Mouse (Mus musculus): ENCODE measurements around the gene Tcf12.
A peak's percentile ranks its signal among the peaks of the same experiment; 100 is the strongest.

Gene Tcf12

DNA sequence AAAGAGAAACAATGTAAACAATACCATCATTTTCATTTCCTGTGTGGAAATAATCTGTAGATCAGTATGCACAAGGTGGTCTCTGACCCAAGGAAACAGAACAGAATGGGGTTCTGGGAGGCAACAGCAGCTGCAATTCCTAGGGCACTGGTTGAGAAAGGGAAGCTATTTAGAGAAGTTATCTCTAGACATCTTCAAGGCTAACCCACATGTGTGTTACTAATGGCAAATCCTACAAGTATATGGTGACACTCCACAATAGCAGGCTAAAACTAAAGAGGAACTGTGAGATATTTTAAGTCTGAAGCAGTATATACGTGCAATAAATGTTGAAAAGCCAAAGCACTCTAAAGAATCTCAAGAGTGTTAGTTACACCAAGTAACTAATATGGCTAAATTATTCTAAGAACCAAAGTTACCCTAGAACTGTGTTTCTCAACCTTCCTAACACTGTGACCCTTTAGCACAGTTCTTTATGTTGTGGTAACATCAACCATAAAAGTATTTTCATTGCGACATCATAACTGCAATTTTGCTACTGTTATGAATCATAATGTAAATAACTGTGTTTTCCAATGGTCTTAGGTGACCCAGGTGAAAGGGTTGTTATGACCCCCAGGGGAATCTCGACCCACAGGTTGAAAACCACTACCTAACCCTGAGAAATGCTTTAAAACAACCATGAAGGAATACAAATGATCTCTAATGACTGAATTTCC lies 22.6 kb downstream of the Tcf12 start:
- no peak for DNase-seq (ENCODE audit: low spot score)

DNA sequence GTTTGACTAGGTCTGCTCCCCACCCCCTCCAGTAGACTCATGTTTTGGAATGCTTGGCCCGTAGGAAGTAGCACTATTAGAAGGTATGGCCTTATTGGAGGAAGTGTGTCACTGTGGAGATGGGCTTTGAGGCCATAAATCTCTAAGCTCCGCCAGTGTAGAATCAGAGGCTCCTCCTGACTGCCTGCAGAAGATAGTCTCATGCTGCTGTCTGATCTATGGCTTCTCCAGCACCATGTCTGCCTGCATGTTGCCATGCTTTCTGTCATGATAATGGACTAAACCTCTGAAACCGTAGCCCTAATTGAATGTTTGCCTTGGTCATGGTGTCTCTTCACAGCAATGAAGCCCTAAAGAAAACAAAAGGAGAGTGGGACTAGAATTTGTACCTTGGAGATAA lies 26.7 kb downstream of the Tcf12 start:
- DNase-seq (ENCODE audit: low spot score), result no peak

GRCm38 (mm10) chr9:72084131-72084530 lies 27.5 kb downstream of the Tcf12 start:
- DNase-seq (ENCODE audit: low spot score), result peak; percentile 58

DNA sequence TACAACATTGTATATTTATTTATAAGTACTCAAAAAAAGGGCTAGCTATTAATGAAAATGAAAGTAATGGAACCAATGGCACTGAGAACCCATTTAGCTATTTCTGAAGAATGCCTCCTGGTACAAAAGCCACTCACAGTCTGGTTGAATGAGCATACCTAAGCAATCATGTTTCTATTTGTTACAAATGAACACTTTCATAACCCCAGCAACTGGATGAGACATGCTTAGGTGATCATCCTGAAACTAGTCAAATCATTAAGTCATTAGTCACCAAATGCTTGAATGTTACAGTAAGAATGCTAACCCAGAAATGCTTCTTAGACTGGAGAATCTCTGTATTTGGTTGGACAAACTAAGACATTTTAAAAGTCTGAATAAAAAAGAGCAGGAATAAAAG lies 35.5 kb downstream of the Tcf12 start:
- no peak for DNase-seq (ENCODE audit: low spot score)

DNA sequence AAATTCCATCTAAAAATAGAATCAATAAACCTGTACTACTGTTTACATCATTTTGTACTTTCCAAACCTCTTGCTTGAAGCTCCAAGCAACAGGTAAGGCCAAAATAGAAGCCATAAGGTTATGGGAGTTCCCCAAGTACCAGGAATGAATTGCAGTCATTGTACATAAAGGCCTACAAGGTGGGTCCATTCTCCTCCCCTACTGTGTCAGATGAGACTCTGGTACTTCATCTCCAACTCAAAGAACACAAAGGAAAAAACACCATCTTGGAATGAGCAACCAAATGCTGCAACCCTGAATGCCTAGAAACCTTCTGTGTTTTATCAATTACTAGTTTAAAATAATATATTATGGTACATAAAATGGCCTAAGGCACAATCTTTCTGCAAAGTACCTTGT lies 45.5 kb downstream of the Tcf12 start:
- DNase-seq (ENCODE audit: low spot score), result no peak

- DNase-seq (ENCODE audit: low spot score), result no peak
These were observed 58.5 kb downstream of the Tcf12 start for GRCm38 (mm10) chr9:72053144-72053543.

DNA sequence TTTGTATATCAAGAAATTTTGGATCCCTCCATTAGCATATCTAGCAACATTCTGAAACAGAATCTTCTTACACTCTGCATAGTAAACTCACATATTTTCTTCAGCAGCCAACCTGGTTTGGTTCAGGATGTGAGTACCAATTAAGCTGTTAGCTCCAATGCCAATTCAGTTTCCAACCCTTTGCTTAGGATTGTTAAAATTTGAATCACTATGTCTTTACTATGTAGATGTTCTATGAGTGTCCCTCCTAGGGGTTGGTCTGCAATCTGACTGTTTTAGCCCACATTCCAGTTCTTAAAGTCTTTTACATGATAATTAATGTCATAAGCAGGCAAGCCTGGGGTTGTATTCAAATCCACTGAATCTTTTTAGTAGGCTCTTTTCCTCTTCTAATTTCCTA lies 71.5 kb downstream of the Tcf12 start:
- DNase-seq (ENCODE audit: low spot score), result no peak

DNA sequence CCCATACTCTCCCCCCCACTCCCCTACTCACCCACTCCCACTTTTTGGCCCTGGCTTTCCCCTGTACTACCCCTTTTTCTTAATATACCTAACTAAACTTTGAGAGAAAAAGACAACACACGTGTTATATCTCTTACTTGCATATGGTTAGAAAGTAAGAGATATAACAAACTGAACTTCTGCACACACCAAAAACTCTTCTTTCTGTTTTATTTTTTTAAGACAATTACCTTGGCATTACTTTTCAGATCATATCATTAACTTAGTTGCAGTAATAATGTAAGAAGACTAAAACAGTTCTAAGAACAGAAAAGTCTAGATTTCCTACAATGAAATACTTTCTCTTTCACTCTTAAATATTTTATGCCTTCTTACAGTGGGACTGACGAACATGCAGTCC lies 72.3 kb downstream of the Tcf12 start:
- no peak for DNase-seq (ENCODE audit: low spot score)

- DNase-seq (ENCODE audit: low spot score), result no peak
These were observed 74.6 kb downstream of the Tcf12 start for GRCm38 (mm10) chr9:72037059-72037516.

- no peak for DNase-seq (ENCODE audit: low spot score)
These were observed 75.4 kb downstream of the Tcf12 start for GRCm38 (mm10) chr9:72036257-72036656.

GRCm38 (mm10) chr9:72033271-72033670 lies 78.4 kb downstream of the Tcf12 start:
- no peak for DNase-seq (ENCODE audit: low spot score)

DNA sequence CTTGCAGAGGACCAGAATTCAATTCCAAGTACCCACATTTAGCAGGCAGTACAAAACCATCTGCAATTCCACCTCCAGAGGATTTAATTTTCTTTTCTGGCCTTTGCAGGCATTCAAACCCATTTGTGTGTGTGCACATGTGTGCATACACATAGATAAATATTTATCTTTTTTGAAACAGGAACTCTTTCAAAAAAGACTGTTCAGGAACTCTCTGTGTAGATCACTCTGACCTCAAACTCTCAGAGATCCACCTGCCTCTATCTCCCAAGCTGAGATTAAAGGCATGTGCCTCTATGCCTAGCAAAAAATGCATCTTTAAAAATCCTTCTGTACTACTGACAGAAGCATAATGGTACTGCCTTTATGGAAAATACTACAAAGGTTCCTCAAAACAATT lies 81.4 kb downstream of the Tcf12 start:
- no peak for DNase-seq (ENCODE audit: low spot score)

- DNase-seq (ENCODE audit: low spot score), result no peak
These were observed 82.1 kb downstream of the Tcf12 start for GRCm38 (mm10) chr9:72029601-72030000.

DNA sequence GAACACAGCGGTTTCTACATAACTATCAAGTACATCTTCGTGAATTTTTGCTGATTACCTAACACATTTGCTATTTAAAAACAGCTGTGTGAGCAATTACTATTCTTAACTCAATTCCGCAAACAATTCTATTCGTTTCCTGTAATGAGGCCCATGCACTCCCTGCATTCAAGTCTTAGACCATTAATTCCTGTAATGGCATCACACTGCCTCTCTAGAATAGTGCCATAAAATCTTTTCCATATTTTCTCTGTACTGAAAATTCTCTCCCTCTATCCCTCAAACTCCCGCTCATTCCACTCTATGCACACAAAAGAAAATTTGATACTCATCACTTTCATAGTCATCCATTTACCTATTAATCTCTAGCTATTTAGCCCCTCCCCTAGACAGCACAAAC lies 88.4 kb downstream of the Tcf12 start:
- DNase-seq (ENCODE audit: low spot score), result no peak

DNA sequence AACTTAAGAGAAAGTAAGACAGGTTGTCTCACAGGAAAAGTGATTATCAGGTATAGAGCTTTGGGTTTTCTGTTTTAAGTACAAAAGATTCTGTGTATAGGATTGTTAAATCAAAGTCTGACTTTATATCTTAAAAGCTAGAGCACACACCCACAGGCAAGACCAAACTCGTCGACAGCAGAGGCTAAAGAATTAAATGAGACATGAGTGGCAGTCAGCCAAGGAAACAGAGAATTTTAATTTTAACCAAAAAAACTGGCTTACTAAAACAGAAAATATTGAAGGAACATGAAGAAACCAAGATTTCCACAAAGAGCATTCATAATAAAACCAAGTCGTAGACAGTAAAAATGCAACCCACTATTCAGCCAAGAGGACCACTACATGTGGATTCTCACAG lies 90.2 kb downstream of the Tcf12 start:
- DNase-seq (ENCODE audit: low spot score), result no peak

DNA sequence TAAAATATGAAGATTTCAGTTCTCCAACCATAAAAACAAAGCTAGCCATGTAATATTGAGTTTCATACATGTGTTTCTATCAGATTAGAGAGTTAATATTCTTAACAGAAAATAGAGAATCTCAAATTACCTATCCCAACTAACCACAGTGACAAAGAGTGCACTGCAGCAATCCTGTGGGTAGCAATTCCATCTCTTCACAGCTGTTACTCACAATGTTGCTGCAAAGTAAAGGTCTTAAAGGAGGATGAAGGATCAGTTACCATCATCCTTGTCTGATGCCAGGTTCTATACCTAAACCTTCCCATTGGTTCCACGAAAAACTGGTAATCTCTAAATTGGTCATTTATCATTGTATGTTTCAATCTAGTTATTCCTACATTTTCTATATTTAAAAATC lies 95.7 kb downstream of the Tcf12 start:
- DNase-seq (ENCODE audit: low spot score), result no peak

- DNase-seq (ENCODE audit: low spot score), result no peak
These were observed 96.9 kb downstream of the Tcf12 start for GRCm38 (mm10) chr9:72014585-72015381.

GRCm38 (mm10) chr9:72013541-72013940 lies 98.1 kb downstream of the Tcf12 start:
- no peak for DNase-seq (ENCODE audit: low spot score)

- DNase-seq (ENCODE audit: low spot score), result no peak
These were observed 103.0 kb downstream of the Tcf12 start for GRCm38 (mm10) chr9:72008634-72009033.

DNA sequence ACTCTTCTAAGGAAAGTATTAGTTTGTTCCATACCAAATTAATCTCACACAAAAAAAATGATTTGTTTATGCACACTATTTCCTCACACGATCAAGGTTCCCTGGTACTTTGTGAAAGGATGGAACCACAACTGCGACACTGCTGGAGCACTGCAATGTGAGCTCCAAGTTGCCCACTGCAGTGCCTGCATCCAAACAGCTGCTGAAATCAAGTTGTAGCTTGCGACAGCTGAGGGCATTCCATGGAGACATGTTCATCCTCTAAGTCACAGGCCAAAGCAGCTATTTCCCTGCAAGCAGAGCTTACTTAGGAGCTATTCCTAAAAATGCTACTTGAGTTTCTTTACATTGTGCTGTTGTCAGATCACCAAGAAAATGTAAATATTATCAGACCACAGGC lies 120.5 kb downstream of the Tcf12 start:
- no peak for DNase-seq (ENCODE audit: low spot score)

DNA sequence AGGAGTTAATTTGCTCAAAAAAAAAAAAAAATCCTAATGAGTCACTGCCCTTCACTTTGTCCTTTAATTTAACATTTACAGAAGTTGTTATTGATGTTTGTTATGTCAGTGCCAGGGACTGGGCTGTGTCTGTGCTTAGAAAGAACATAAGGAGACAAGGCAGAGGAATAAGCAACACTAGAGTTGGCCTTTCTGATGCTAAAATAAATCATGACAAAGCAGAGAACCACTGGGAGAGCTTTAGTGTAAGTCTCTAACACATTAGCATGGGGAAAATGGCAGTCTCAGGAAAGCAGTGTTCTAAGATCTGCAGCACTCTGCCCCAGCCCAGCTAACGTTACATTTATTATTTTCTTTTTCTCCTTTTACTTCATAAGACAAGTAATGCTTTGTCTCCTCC lies 121.3 kb downstream of the Tcf12 start:
- DNase-seq (ENCODE audit: low spot score), result no peak

DNA sequence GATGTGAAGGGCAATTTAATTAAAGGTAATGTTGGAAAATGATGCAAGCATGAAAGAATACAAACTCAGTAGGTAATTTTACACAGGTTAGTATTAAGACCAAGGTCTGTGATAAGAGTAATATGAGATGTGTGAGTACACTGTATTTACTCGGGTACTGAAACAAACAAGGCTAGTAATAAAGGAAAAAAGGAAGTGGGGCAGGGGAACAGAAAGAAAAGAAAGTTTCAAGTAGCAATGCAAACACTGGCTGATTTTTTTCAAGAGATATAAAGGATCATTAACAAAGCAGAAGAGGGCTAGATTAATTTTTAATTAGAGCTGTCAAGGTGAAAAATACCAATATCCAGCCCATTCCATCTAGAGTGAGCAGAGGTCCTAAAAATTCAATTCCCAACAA lies 122.0 kb downstream of the Tcf12 start:
- DNase-seq (ENCODE audit: low spot score), result no peak

DNA sequence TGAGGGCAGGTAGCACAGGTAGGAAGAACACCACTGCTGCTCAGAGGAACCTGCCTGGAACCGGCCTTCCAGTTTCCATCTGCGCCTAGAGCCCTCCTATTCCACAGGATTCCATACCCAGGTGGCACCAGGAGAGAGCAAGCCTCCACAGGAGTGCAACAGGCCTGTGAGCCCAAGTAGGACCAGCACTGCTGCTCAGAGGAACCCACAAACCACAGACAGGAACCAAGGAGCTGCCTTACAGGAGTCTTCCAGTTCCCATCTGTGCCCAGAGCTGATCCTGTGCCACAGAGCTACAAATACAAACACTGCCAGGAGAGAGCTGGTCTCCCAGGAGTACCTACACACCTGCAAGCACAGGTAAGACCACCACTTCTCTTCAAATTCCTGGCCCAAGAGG lies 125.0 kb downstream of the Tcf12 start:
- no peak for DNase-seq (ENCODE audit: low spot score)

- no peak for DNase-seq (ENCODE audit: low spot score)
These were observed 128.8 kb downstream of the Tcf12 start for GRCm38 (mm10) chr9:71982826-71983225.

All from embryo, embryonic 10 days (tissue).